Mouse (Mus musculus): ENCODE data around the gene Rbp3. TPM values are rescaled to one million over a fixed set of nuclear protein-coding genes. Genes with fewer than 3 reads are reported as not detected.

Gene Rbp3
- under 1 TPM in 1 of 2 experiments, not detected in 1; 0.07 TPM for total RNA-seq (2021)
- long read RNA-seq: 0 reads

DNA sequence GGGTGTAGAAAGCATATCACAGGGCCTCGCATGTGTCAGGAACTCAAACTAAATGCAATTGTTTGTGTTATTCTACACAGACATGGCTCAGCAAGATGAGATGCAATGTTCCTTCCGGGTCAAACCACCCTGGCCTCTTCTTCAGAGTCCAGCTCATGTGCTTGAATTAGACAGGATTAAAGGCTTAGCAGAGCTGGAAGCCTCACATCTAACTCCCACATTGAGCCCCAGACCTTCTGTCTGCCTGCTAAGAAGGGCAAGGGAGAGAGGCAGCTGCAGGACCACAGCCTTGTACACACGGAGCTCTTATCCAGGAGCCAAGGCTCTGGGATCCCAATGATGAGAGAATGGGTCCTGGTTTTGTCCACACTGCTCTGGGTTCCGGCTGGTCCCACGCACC is at the start of gene Rbp3:
Rbp3 (plus strand) TSS at position 243 of the 400 bp plus-strand sequence.
- DNase-seq (ENCODE audit: low spot score in 2 of 2): no peak

GRCm38 (mm10) chr14:33904851-33905250 is 49.0 kb upstream of the Rbp3 start:
- DNase-seq (ENCODE audit: low spot score in 2 of 2): no peak

DNA sequence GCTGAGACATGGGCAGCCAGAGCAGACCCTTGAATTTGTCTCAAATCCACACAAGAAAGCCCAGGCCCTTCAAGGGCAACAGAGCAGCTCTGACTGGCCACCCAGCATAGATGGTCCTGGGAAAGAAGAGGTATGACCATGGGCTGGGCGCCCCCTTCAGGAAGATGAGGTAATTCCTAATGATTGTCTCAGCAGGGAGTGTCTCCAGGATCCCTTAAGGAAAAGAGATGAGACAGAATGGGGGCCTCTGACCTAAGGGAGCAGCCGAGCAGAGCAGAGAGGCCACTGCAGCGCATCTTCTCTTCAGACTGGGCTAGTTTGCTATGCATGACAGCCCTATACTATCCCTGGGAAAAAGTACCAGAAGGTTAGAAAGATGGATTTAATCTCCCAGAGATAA is 40.1 kb upstream of the Rbp3 start:
- DNase-seq (ENCODE audit: low spot score in 2 of 2): peak in 1 of 2 experiments; percentile 56

GRCm38 (mm10) chr14:33914206-33914605 is 39.6 kb upstream of the Rbp3 start:
- DNase-seq (ENCODE audit: low spot score in 2 of 2): no peak

DNA sequence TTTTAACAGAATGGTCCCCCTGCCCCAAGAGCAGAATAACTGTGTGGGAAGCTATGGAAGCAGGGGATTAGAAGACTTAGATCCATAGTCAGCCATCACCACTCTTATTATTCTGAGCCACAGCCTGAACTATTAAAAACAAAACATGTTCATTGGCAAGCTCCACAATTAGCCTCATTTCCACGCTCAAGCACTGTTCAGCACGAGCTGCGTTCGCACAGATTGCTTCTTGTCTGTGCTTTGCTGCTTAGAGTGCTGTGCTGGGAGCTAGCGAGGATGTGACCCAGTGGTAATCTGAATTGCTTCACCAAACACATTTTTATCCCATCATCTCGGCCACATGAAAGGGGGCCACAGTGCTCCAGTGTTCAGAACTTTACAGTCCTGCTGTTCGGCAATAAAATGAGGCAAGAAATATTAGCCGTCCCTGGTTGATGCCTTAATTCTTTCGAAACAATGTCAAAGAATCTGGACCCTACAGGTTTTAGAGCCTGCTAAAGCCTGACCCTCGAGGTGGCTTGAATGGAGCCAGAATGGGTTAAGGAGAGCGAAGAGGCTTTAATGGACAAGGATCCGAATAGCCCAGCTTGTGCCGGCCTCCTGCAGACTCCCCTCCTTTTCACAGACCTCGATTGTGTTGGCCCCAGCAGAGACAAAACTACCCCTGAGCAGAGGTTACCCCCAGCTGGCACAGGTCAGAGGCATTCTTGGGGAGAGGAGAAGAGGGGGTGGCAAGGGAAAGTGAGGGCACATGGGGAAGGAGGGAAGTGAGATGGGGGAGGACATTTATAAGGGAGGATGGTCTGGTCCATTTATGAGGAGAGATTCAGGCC is 32.9 kb upstream of the Rbp3 start:
- peak; percentile 56 to 82 for DNase-seq (ENCODE audit: low spot score in 2 of 2)

DNA sequence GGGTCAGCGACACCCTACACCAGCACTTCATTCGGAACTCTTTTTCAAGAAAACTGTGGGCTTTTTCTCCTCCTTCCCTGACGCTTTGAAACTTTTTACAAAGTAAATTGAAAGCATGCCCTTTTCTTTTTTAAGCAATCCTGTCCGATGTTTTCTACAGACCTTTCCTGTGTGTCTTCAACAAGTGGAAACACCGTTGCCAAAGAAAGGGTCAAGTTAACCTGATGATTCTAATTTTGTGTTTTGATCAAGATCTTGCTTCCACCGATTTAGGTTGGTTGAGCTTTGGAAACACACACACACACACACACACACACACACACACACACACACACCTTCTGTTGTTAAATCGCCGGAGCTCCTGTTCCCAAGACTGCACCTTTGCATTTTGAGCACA is 31.0 kb upstream of the Rbp3 start:
- DNase-seq (ENCODE audit: low spot score in 2 of 2): no peak

DNA sequence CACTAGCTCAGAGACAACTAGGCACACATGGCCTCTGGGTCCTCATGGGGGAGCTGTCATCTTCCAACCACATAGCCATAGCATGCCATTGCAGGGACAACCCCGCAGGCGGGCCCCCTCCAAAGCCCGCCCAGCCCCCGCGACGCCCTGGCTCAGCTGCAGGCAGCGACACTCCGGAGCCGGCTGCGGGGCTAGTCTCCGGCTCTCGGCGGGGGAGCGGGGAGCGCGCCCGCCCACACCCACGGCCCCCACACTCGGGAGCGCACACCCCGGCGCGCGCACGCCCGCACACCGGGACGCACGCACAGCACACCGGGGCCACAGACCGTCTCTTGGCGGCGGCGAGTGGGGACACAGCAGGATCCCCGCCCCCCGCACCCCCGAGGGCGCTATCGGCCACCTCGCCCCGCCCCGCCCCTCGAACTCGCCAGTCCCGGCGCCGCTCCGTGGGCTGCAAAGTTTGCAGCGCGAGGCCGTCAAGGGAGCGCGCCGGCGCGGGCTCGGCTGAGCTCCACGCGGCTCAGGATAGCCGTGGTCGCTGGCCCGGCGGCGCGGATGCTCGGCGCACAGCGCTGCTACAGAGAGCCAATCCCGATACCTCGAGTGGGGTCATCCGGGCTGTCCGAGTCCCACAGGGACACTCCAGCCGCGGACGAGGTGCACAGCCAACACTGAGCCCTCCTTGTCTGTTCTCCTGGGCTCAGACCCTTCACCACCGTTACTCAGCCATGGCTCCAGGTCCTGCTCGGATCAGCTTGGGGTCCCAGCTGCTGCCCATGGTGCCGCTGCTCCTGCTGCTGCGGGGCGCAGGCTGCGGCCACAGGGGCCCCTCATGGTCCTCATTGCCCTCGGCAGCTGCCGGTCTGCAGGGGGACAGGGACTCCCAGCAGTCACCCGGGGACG is 30.4 kb upstream of the Rbp3 start, which contains the start of gene Gdf10:
Gdf10 (plus strand) TSS at position 420 of the 903 bp plus-strand sequence.
- peak; percentile 32 to 57 for DNase-seq (ENCODE audit: low spot score in 2 of 2)

- DNase-seq (ENCODE audit: low spot score in 2 of 2): no peak
Measured at GRCm38 (mm10) chr14:33931853-33932252, 21.9 kb upstream of the Rbp3 start.

GRCm38 (mm10) chr14:33932935-33933703 is 20.7 kb upstream of the Rbp3 start:
- DNase-seq (ENCODE audit: low spot score in 2 of 2): peak in 1 of 2 experiments; percentile 76

- peak in 1 of 2 experiments; percentile 74 for DNase-seq (ENCODE audit: low spot score in 2 of 2)
Measured at GRCm38 (mm10) chr14:33933778-33934317, 20.0 kb upstream of the Rbp3 start.

DNA sequence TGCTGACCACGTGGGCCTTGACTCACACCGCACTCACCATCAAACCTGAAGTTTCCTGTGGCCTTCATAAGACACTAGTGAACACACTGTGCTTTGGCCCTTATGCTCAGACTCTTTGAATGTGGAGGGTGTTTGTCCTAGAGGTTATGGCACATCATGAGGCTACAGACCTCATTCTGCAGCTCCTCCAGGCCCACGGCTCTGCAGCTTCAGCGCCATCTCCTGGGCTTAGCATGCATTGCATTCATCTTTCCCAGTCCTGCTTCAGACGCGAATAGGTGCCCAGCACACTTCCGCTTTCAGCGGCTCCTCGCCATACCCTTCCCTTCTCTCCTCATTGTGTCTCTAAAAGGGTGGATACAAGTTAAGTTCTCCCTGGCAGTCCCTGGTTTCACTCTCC is 14.7 kb upstream of the Rbp3 start:
- DNase-seq (ENCODE audit: low spot score in 2 of 2): peak; percentile 54 to 85

GRCm38 (mm10) chr14:33940739-33941138 is 13.1 kb upstream of the Rbp3 start, which contains the start of gene Gdf2:
Gene Gdf2, plus strand, starts transcription at chr14:33941039.
- no peak for DNase-seq (ENCODE audit: low spot score in 2 of 2)

- DNase-seq (ENCODE audit: low spot score in 2 of 2): no peak
Measured at GRCm38 (mm10) chr14:33942222-33942621, 11.6 kb upstream of the Rbp3 start.

DNA sequence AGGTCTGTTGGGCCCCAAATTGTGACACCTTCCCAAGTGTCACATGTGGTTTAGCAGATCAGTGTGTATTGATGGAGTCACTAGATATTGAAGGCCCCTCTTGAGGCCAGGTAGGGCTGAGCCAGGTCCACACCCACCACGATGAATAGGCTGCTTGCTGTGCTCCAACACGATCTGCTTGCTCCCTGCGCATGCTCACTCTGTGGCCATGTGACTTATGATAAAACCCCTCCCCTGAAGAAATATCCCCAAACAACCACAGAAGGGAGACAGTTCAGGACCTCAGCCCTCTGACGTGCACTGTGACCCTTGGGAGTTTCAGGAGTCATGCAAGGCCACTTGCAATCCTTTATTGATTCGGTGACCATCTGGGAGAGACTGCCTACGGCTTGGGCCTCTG is 7.7 kb upstream of the Rbp3 start:
- no peak for DNase-seq (ENCODE audit: low spot score in 2 of 2)

- DNase-seq (ENCODE audit: low spot score in 2 of 2): no peak
Measured at GRCm38 (mm10) chr14:33952233-33952981, 1.4 kb upstream of the Rbp3 start.

GRCm38 (mm10) chr14:33956055-33956454 is 2.3 kb downstream of the Rbp3 start:
- DNase-seq (ENCODE audit: low spot score in 2 of 2): no peak

DNA sequence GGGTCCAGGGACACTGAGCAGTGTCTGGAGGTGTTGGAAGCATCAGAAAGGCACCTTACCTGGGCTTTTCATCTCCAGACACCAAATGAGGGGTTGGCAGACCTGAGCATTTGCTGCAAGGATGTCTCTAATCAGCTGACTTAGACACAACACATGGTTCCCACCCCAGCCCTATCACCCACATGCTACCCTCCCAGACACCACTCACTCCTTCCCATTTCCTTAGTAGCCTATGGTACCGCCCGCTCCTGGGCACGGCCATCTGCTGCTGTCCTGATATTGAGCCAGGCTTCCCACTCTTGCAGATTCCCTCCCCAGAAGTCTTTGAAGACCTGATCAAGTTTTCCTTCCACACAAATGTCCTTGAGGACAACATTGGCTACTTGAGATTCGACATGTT is 4.4 kb downstream of the Rbp3 start:
- peak in 1 of 2 experiments; percentile 26 for DNase-seq (ENCODE audit: low spot score in 2 of 2)

DNA sequence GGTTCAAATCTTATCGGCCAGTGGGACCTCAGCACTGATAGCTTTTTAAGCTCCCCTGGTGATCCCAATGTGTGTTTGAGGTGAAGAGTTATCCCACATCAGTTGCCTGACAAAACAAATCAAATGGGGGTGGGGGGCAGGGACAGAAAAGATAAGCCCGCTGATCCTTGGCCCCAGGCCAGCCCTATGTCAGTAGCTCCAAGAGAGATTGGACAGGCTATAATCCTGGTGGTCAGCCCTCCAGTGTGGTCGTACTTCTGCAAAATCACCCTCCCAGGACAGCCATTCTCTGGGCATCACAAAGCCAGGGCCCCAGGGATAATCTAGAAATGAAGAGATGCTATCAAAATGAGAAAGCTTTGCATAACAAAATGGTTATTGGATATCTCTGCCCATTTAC is 5.0 kb downstream of the Rbp3 start:
- no peak for DNase-seq (ENCODE audit: low spot score in 2 of 2)

- peak in 1 of 2 experiments; percentile 73 for DNase-seq (ENCODE audit: low spot score in 2 of 2)
Measured at GRCm38 (mm10) chr14:33959341-33959740, 5.5 kb downstream of the Rbp3 start.

DNA sequence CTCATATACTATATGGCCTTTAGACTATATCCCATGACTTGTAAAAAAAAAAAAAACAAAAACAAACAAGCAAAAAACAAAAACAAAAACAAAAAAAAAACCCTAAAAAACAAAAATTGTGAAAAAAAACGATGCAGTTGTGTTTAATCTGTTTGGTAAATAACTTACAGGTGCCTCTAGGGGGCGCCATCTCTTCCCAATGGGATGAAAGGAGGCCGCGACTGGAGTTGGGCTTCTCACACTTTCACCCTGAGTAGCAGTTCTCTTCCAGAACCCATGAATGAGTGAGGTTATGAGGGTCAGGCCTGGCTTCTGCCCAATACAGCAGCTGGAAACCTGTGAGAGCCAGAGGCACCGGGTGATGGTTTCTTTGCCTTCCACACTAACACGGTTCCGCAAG is 11.9 kb downstream of the Rbp3 start:
- DNase-seq (ENCODE audit: low spot score in 2 of 2): no peak

Measured in layer of hippocampus, adult 18-20 months (tissue).